Mouse (Mus musculus) CD4-positive, CD25-positive, alpha-beta regulatory T cell, adult 2 months (primary cell): ENCODE data around the gene Scin.

Experiments used
- DNase-seq: peaks from one replicate; pipeline ENCODE4 v3.0.0-alpha.2; 2012; ENCODE audit warnings: low read depth, low spot score

Gene Scin

GRCm38 (mm10) chr12:40108143-40108542 lies 25.9 kb downstream of the Scin start:
- no peak for DNase-seq

GRCm38 (mm10) chr12:40106874-40107273 lies 27.2 kb downstream of the Scin start:
- DNase-seq: no peak

GRCm38 (mm10) chr12:40104750-40105149 lies 29.3 kb downstream of the Scin start:
- no peak for DNase-seq

GRCm38 (mm10) chr12:40102359-40102758 lies 31.7 kb downstream of the Scin start:
- DNase-seq: no peak

GRCm38 (mm10) chr12:40099407-40099806 lies 34.6 kb downstream of the Scin start:
- no peak for DNase-seq

- DNase-seq: no peak
These were observed 36.6 kb downstream of the Scin start for GRCm38 (mm10) chr12:40097449-40097848.

- DNase-seq: no peak
These were observed 37.0 kb downstream of the Scin start for GRCm38 (mm10) chr12:40097023-40097422.

GRCm38 (mm10) chr12:40096453-40096852 lies 37.6 kb downstream of the Scin start:
- no peak for DNase-seq

- peak; percentile 39 for DNase-seq
These were observed 44.0 kb downstream of the Scin start for GRCm38 (mm10) chr12:40090017-40090416.

GRCm38 (mm10) chr12:40085731-40086322 lies 48.2 kb downstream of the Scin start:
- no peak for DNase-seq

- DNase-seq: peak; percentile 57
These were observed 51.4 kb downstream of the Scin start for GRCm38 (mm10) chr12:40082453-40083238.

- DNase-seq: no peak
These were observed 52.0 kb downstream of the Scin start for GRCm38 (mm10) chr12:40082048-40082447.

- DNase-seq: peak; percentile 11
These were observed 60.4 kb downstream of the Scin start for GRCm38 (mm10) chr12:40073660-40074059.

GRCm38 (mm10) chr12:40047024-40047423 lies 87.0 kb downstream of the Scin start:
- DNase-seq: no peak

- DNase-seq: no peak
These were observed 90.0 kb downstream of the Scin start for GRCm38 (mm10) chr12:40043816-40044585.

- DNase-seq: peak; percentile 70
These were observed 94.0 kb downstream of the Scin start for GRCm38 (mm10) chr12:40040067-40040466.

- peak; percentile 95 for DNase-seq
These were observed 96.1 kb downstream of the Scin start, which contains the start of gene Arl4a for GRCm38 (mm10) chr12:40037876-40038463. Gene Arl4a, minus strand, starts transcription at chr12:40038025.

- peak; percentile 98 for DNase-seq
These were observed 96.7 kb downstream of the Scin start for GRCm38 (mm10) chr12:40037226-40037813.

GRCm38 (mm10) chr12:40036666-40037065 lies 97.4 kb downstream of the Scin start:
- DNase-seq: peak; percentile 63

GRCm38 (mm10) chr12:40035506-40035905 lies 98.5 kb downstream of the Scin start:
- DNase-seq: no peak

GRCm38 (mm10) chr12:40029201-40029600 lies 104.8 kb downstream of the Scin start:
- no peak for DNase-seq

- no peak for DNase-seq
These were observed 106.2 kb downstream of the Scin start for GRCm38 (mm10) chr12:40027846-40028245.
